ENCODE assay signal across 8 mouse cellular contexts in the genomic region with DNA sequence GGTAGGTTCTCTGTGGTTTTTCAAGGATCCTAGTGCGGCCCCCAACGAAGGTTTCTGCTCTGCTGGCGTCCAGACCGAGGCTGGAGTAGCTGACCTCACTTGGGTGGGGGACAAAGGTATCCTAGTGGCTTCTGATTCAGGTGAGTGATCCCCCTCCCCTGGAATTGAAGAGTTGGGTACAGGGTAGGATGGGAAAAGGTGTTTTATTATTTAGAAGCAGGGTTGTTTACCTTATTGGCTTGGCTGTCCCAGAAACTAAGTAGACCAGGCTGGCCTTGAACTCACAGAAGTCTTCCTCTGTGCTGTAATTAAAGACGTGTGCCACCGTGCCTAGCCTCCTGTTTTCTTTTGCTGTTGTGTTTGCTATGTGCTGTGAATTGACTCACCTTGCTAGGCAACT. TPM values are rescaled to one million over a fixed set of nuclear protein-coding genes. Genes with fewer than 3 reads are reported as not detected.
DNase-seq lines count a peak whose midpoint lies in the region; ATAC-seq and TF ChIP-seq lines count a peak whose summit lies in the region.

A gene (minus strand): TSS at position 101 of the 400 bp plus-strand sequence.

- peaks cover 22% of the 10 kb centered on the region for H3K36me3 ChIP-seq in thymus, adult 2 months (ENCODE audit: control insufficient read depth, insufficient read depth, low read length)
- peaks cover 69% of the 10 kb centered on the region for H3K36me3 ChIP-seq in erythroblast, embryonic 14.5 days (ENCODE audit: control insufficient read depth)
- peaks cover 52% of the 10 kb centered on the region for H3K36me3 ChIP-seq in limb, embryonic 12.5 days

- H3K27me3 ChIP-seq in thymus, adult 2 months (ENCODE audit: control insufficient read depth, insufficient read depth, low read length) = no peaks in the 10 kb centered on the region
- no peaks in the 10 kb centered on the region for H3K27me3 ChIP-seq in erythroblast, embryonic 14.5 days (ENCODE audit: control insufficient read depth)
- no peaks in the 10 kb centered on the region for H3K27me3 ChIP-seq in limb, embryonic 12.5 days

- no peak for TF ChIP-seq POLR2A in thymus, adult 2 months (IDR thresholded peaks at IDR 0.05; ENCODE audit: control insufficient read depth, extremely low read depth, insufficient read depth, low read length, poor library complexity)
- no peak for TF ChIP-seq POLR2A in olfactory bulb, adult 2 months (IDR thresholded peaks at IDR 0.05; ENCODE audit: insufficient read depth, low read depth, low read length)

- 0 out of 2 replicates have a peak, but pooled peaks have one; percentile 2 for ATAC-seq in limb, embryonic 12.5 days (ENCODE audit: insufficient number of reproducible peaks, insufficient read depth, low FRiP score, low TSS enrichment, low read depth)

- peak within 1 kb of the TSS; percentile 69 for H3K27ac ChIP-seq in thymus, adult 2 months (ENCODE audit: control insufficient read depth, insufficient read depth, low read length)
- H3K27ac ChIP-seq in limb, embryonic 12.5 days = peak within 1 kb of the TSS; percentile 81
- H3K27ac ChIP-seq in olfactory bulb, adult 2 months (ENCODE audit: insufficient read depth, low read depth, low read length) = peak within 1 kb of the TSS; percentile 92

- intact Hi-C loops in heart, postnatal 14 days (cut with DNase I) = loop anchor here (5.0 kb wide), 2 partner anchors 238 to 273 kb away; a partner anchor contains a TSS

- 18% methylated on average over 6 of the region's 6 CpGs for WGBS in thymus, adult 2 months
- 5% methylated on average over 6 of the region's 6 CpGs for WGBS in limb, embryonic 12.5 days
- WGBS in olfactory bulb, adult 2 months = 8% methylated on average over 6 of the region's 6 CpGs

- peak within 1 kb of the TSS; percentile 86 for H3K4me2 ChIP-seq in limb, embryonic 12.5 days

- peaks cover 2% of the 10 kb centered on the region; the same call in 1 of the 2 replicates for H3K9me3 ChIP-seq in erythroblast, embryonic 14.5 days (ENCODE audit: control insufficient read depth, low read length)
- no peaks in the 10 kb centered on the region for H3K9me3 ChIP-seq in limb, embryonic 12.5 days

- peak within 1 kb of the TSS; percentile 93 for H3K9ac ChIP-seq in limb, embryonic 12.5 days (replicated peaks)

- H3K4me3 ChIP-seq in thymus, adult 2 months (ENCODE audit: control insufficient read depth, insufficient read depth, low read length) = peak within 1 kb of the TSS; percentile 80
- peak within 1 kb of the TSS; percentile 75 for H3K4me3 ChIP-seq in erythroblast, embryonic 14.5 days (replicated peaks)
- H3K4me3 ChIP-seq in limb, embryonic 12.5 days (replicated peaks) = peak within 1 kb of the TSS; percentile 75
- peak within 1 kb of the TSS; percentile 94 for H3K4me3 ChIP-seq in olfactory bulb, adult 2 months (ENCODE audit: insufficient read depth, low read depth, low read length)

- TF ChIP-seq CTCF in thymus, adult 2 months (IDR thresholded peaks at IDR 0.05; ENCODE audit: borderline replicate concordance, control insufficient read depth, extremely low read depth, insufficient read depth, low read length, poor library complexity) = no peak
- TF ChIP-seq CTCF in olfactory bulb, adult 2 months (IDR thresholded peaks at IDR 0.05; ENCODE audit: insufficient read depth, low read depth, low read length) = no peak

- peaks cover 7% of the 10 kb centered on the region for H3K4me1 ChIP-seq in thymus, adult 2 months (replicated peaks; ENCODE audit: control insufficient read depth, insufficient read depth, low read length)
- H3K4me1 ChIP-seq in erythroblast, embryonic 14.5 days (ENCODE audit: control insufficient read depth) = peaks cover 36% of the 10 kb centered on the region
- peaks cover 16% of the 10 kb centered on the region for H3K4me1 ChIP-seq in limb, embryonic 12.5 days (replicated peaks)
- peaks cover 5% of the 10 kb centered on the region; the same call in 1 of the 2 replicates for H3K4me1 ChIP-seq in olfactory bulb, adult 2 months (ENCODE audit: control insufficient read depth, insufficient read depth, low read length)

- DNase-seq in thymus, adult 2 months = no peak
- DNase-seq in thymus, postnatal 36 days = no peak
- no peak for DNase-seq in heart, postnatal 14 days
- DNase-seq in right cerebral cortex, postnatal 36 days (ENCODE audit: low spot score in 2 of 2) = no peak
- DNase-seq in lung, postnatal 10 days = no peak

RNA-seq across cellular contexts. Expression of the gene that starts here (rescaled TPM):
- 139 and 148 TPM in 2 replicates for polyA plus RNA-seq in thymus, adult 2 months (2012; rRNA removed)
- 23.2 and 25.2 TPM in 2 replicates for polyA plus RNA-seq in erythroblast, embryonic 14.5 days (2012)
- total RNA-seq in heart, postnatal 14 days (2021) = 1,000 to 10,000 TPM; 1,017 to 1,034 TPM
- polyA plus RNA-seq in limb, embryonic 12.5 days (2016; fragmentation: Nextera tagmentation; extraction: Ambion mirVana) = 461 and 468 TPM in 2 replicates
- 1,422 TPM in 1 of 2 replicates, not detected in the other for polyA plus RNA-seq in olfactory bulb, adult 2 months (2012; ENCODE audit: insufficient read depth, insufficient read length, low replicate concordance, missing spikeins)
